Mouse (Mus musculus) forebrain, embryonic 15.5 days (tissue): Measurements from ENCODE around the gene Slc44a2. TPM values are rescaled to one million over a fixed set of nuclear protein-coding genes. Genes with fewer than 3 reads are reported as not detected.

Experiments
- ATAC-seq: fragments of 200-750 bp; cut with Nextera tagmentation; replicated peaks from 2 replicates; pipeline ENCODE4 v1.8.0; 2017; ENCODE audit warnings: mild to moderate bottlenecking, moderate TSS enrichment, moderate library complexity
- H3K27ac ChIP-seq: fragments of 300-500 bp; sonication (generic); replicated peaks from 2 replicates; pipeline ENCODE4 v1.5.1; 2015; ENCODE audit warnings: mild to moderate bottlenecking, inconsistent platforms
- H3K27me3 ChIP-seq: fragments of 300-500 bp; sonication (generic); 2 replicates; pipeline ENCODE4 v1.6.1; 2015; ENCODE audit warnings: inconsistent platforms
- H3K36me3 ChIP-seq: fragments of 300-500 bp; sonication (generic); 2 replicates; pipeline ENCODE4 v1.6.1; 2015; ENCODE audit warnings: mild to moderate bottlenecking, inconsistent platforms
- H3K4me1 ChIP-seq: fragments of 300-500 bp; sonication (generic); 2 replicates; pipeline ENCODE4 v1.6.1; 2015; ENCODE audit warnings: inconsistent platforms
- H3K4me2 ChIP-seq: fragments of 300-500 bp; sonication (generic); replicated peaks from 2 replicates; pipeline ENCODE4 v1.6.1; 2015; ENCODE audit warnings: mild to moderate bottlenecking, inconsistent platforms
- H3K4me3 ChIP-seq: fragments of 300-500 bp; sonication (generic); 2 replicates; pipeline ENCODE4 v1.5.1; 2015; ENCODE audit warnings: mild to moderate bottlenecking, inconsistent platforms
- H3K9ac ChIP-seq: fragments of 300-500 bp; sonication (generic); replicated peaks from 2 replicates; pipeline ENCODE4 v1.6.1; 2015; ENCODE audit warnings: mild to moderate bottlenecking, inconsistent platforms
- H3K9me3 ChIP-seq: fragments of 300-500 bp; sonication (generic); 2 replicates; pipeline ENCODE4 v1.6.1; 2016; ENCODE audit warnings: inconsistent platforms
- WGBS: fragments of 180-500 bp; shearing (Covaris S2); methylation state at CpG from one replicate; pipeline ENCODE4 v1.1.7; 2015; ENCODE audit warnings: mixed read lengths; 5-methylcytosine and 5-hydroxymethylcytosine counted together
- polyA plus RNA-seq: library from polyadenylated mRNA; unstranded; fragments of >200 nt; fragmentation: Nextera tagmentation; extraction: Ambion mirVana; gene quantifications from 2 replicates; pipeline ENCODE4 v1.2.1, GENCODE M21; 2015

Slc44a2 gene
- polyA plus RNA-seq, 1 experiment from 2014 or later: 77.4 TPM

- Histone ChIP-seq H3K9me3 (no peaks in the 10 kb centered on the region), H3K36me3 (no peaks in the 10 kb centered on the region), H3K27ac (no peak overlapping the region), H3K4me3 (no peak overlapping the region), H3K4me1 (peaks cover 6% of the 10 kb centered on the region; the same call in 1 of the 2 replicates), H3K9ac (no peak overlapping the region), H3K27me3 (no peaks in the 10 kb centered on the region), H3K4me2 (no peak overlapping the region)
- whole genome bisulfite sequencing: 83% methylated on average over 3 of the region's 3 CpGs
- no peak for ATAC-seq
These were observed 7.1 kb downstream of the Slc44a2 start for GRCm38 (mm10) chr9:21327569-21327968.

GRCm38 (mm10) chr9:21328041-21328440, 7.5 kb downstream of the Slc44a2 start:
- H3K9ac ChIP-seq: no peak overlapping the region
- no peak overlapping the region for H3K4me3 ChIP-seq
- no peak for ATAC-seq
- no peak overlapping the region for H3K27ac ChIP-seq
- no peaks in the 10 kb centered on the region for H3K27me3 ChIP-seq
- 81% methylated on average over 3 of the region's 3 CpGs for WGBS
- no peak overlapping the region for H3K4me2 ChIP-seq
- H3K36me3 ChIP-seq: no peaks in the 10 kb centered on the region
- no peaks in the 10 kb centered on the region for H3K9me3 ChIP-seq
- peaks cover 10% of the 10 kb centered on the region; the same call in 1 of the 2 replicates for H3K4me1 ChIP-seq

DNA sequence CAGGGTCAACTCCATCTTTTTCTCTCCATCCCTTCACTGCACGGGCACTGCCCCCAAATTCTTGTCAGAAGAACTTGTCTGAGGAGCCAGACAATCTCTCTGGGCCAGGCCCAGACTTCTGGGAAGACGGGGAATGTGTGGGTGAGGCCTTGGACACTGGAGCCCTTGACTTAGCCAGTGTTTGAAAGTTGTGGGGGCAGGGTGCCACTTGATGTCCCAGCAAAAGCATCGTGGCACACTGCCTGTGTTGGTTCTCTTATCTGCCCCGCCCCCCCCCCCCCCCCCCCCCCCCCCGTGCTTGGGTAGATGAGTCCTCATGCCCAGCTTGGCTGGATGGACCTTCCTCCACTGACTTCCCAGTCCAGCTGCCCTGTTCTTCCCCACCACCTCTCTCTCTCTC, 8.5 kb downstream of the Slc44a2 start:
- Histone ChIP-seq H3K36me3 (no peaks in the 10 kb centered on the region), H3K4me2 (no peak overlapping the region), H3K27ac (no peak overlapping the region), H3K4me3 (no peak overlapping the region), H3K9me3 (no peaks in the 10 kb centered on the region), H3K27me3 (no peaks in the 10 kb centered on the region), H3K9ac (no peak overlapping the region), H3K4me1 (peaks cover 10% of the 10 kb centered on the region; the same call in 1 of the 2 replicates)
- WGBS: 84% methylated on average over 3 of the region's 5 CpGs
- no peak for ATAC-seq

- no peak overlapping the region for H3K4me3 ChIP-seq
- no peak overlapping the region for H3K9ac ChIP-seq
- no peak overlapping the region for H3K4me2 ChIP-seq
- no peaks in the 10 kb centered on the region for H3K9me3 ChIP-seq
- 94% methylated on average over 10 of the region's 10 CpGs for WGBS
- no peaks in the 10 kb centered on the region for H3K36me3 ChIP-seq
- no peak overlapping the region for H3K27ac ChIP-seq
- peaks cover 10% of the 10 kb centered on the region; the same call in 1 of the 2 replicates for H3K4me1 ChIP-seq
- ATAC-seq: no peak
- H3K27me3 ChIP-seq: no peaks in the 10 kb centered on the region
These were observed 9.3 kb downstream of the Slc44a2 start for GRCm38 (mm10) chr9:21329699-21330289.

- Histone ChIP-seq H3K27me3 (no peaks in the 10 kb centered on the region), H3K27ac (no peak overlapping the region), H3K4me2 (no peak overlapping the region), H3K36me3 (no peaks in the 10 kb centered on the region), H3K9me3 (no peaks in the 10 kb centered on the region), H3K4me3 (no peak overlapping the region), H3K4me1 (peaks cover 10% of the 10 kb centered on the region; the same call in 1 of the 2 replicates), H3K9ac (no peak overlapping the region)
- 87% methylated on average over 12 of the region's 12 CpGs for WGBS
- no peak for ATAC-seq
These were observed 11.1 kb downstream of the Slc44a2 start for GRCm38 (mm10) chr9:21331365-21332140.

DNA sequence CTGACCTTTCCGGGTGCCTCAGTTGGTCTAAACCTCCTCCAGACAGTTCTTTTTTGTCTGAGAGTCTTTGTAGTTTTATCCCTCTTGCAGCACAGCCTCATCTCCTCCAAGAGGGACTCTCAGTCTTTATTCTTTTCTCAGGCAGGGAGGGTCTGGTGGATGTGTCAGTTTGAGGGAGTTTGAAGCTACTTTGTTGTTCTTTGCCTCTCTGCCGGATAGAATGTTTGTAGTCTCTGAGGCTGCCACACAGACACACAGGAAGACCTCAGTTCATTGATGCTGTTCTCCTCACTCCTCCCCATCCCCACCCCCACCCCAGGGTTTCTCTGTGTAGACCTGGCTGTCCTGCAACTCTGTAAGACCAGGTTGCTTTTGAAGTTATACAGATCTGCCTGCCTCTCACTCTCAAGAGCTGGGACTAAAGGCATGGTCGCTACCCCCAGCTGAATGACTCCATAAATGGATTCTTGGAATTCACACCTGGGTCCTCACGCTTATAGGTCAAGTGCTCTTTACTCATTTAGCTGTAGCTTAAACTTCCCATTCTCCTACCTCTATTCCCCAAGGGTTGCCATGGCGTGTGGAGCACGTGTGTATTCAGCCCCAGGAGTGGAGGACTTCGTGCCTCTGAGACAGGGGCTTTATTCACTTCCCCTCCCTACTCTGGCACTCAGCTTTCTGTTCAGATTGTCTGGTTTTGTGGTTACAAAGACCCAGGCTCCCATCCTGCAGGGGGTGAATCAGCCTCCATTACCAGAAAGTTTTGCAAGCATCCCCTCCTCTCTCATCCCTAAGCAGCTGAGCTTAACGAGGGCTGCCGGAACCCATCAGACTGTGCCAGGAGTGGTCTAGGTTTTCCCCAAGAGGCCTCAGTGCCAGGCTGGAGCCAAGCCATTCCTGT, 11.9 kb downstream of the Slc44a2 start:
- Histone ChIP-seq H3K9me3 (no peaks in the 10 kb centered on the region), H3K4me3 (no peak overlapping the region), H3K27me3 (no peaks in the 10 kb centered on the region), H3K4me2 (no peak overlapping the region), H3K36me3 (no peaks in the 10 kb centered on the region), H3K4me1 (peaks cover 10% of the 10 kb centered on the region; the same call in 1 of the 2 replicates), H3K9ac (no peak overlapping the region), H3K27ac (0 out of 2 replicates have a peak overlapping the region, but pooled peaks have one; percentile 23)
- 22% methylated on average over 9 of the region's 9 CpGs for WGBS
- no peak for ATAC-seq

- Histone ChIP-seq H3K27ac (no peak overlapping the region), H3K4me2 (no peak overlapping the region), H3K36me3 (no peaks in the 10 kb centered on the region), H3K4me3 (no peak overlapping the region), H3K27me3 (no peaks in the 10 kb centered on the region), H3K4me1 (peaks cover 10% of the 10 kb centered on the region; the same call in 1 of the 2 replicates), H3K9ac (no peak overlapping the region), H3K9me3 (no peaks in the 10 kb centered on the region)
- no peak for ATAC-seq
- WGBS: 95% methylated on average over 1 of the region's 1 CpGs
These were observed 13.0 kb downstream of the Slc44a2 start for GRCm38 (mm10) chr9:21333523-21333922.

GRCm38 (mm10) chr9:21334747-21335146, 14.2 kb downstream of the Slc44a2 start:
- no peak for ATAC-seq
- H3K9ac ChIP-seq: no peak overlapping the region
- H3K27me3 ChIP-seq: no peaks in the 10 kb centered on the region
- no peaks in the 10 kb centered on the region for H3K9me3 ChIP-seq
- no peak overlapping the region for H3K4me3 ChIP-seq
- no peaks in the 10 kb centered on the region for H3K36me3 ChIP-seq
- no peak overlapping the region for H3K4me2 ChIP-seq
- H3K4me1 ChIP-seq: peaks cover 10% of the 10 kb centered on the region; the same call in 1 of the 2 replicates
- no peak overlapping the region for H3K27ac ChIP-seq

GRCm38 (mm10) chr9:21335391-21335790, 14.9 kb downstream of the Slc44a2 start:
- no peak for ATAC-seq

GRCm38 (mm10) chr9:21336491-21336890, 16.0 kb downstream of the Slc44a2 start:
- Histone ChIP-seq H3K9ac (no peak overlapping the region), H3K27me3 (no peaks in the 10 kb centered on the region), H3K4me2 (no peak overlapping the region), H3K36me3 (no peaks in the 10 kb centered on the region), H3K9me3 (no peaks in the 10 kb centered on the region), H3K4me1 (peaks cover 10% of the 10 kb centered on the region; the same call in 1 of the 2 replicates), H3K4me3 (no peak overlapping the region), H3K27ac (no peak overlapping the region)
- WGBS: 78% methylated on average over 8 of the region's 8 CpGs
- no peak for ATAC-seq

More at GRCm38 (mm10) chr9:21335391-21335790, 14.9 kb downstream of the Slc44a2 start:
- H3K4me1 ChIP-seq: peaks cover 10% of the 10 kb centered on the region; the same call in 1 of the 2 replicates
- H3K4me3 ChIP-seq: no peak overlapping the region
- no peak overlapping the region for H3K27ac ChIP-seq
- H3K9ac ChIP-seq: no peak overlapping the region
- WGBS: 85% methylated on average over 4 of the region's 4 CpGs
- H3K9me3 ChIP-seq: no peaks in the 10 kb centered on the region
- no peaks in the 10 kb centered on the region for H3K27me3 ChIP-seq
- no peak overlapping the region for H3K4me2 ChIP-seq
- H3K36me3 ChIP-seq: no peaks in the 10 kb centered on the region

DNA sequence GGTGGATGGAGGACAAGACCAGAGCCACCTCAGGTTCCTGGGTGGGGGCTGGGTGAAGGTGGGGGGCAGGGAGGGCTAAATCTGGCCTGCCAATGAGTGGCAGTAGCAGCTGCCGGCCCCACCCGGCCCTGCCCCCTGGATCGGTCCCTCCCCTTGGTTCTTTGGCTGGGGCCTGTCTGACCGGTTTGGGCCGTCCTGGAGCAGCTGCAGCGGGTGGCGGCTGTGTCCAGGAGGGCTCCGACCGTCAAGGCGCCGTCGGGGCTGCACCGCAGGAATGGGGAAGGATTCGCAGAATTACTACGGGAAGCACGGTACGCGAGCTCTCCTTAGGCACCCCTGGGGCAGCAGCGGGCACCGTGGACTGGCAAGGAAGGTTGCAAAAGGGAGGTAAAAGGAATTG, 17.2 kb downstream of the Slc44a2 start:
- Histone ChIP-seq H3K4me3 (no peak overlapping the region), H3K4me1 (peaks cover 4% of the 10 kb centered on the region; the same call in 1 of the 2 replicates), H3K9me3 (no peaks in the 10 kb centered on the region), H3K27me3 (no peaks in the 10 kb centered on the region), H3K27ac (no peak overlapping the region), H3K36me3 (peaks cover 10% of the 10 kb centered on the region), H3K4me2 (no peak overlapping the region), H3K9ac (no peak overlapping the region)
- 20% methylated on average over 20 of the region's 20 CpGs for WGBS
- no peak for ATAC-seq

- Histone ChIP-seq H3K27me3 (no peaks in the 10 kb centered on the region), H3K4me2 (no peak overlapping the region), H3K4me1 (no peaks in the 10 kb centered on the region), H3K36me3 (peaks cover 23% of the 10 kb centered on the region), H3K4me3 (no peak overlapping the region), H3K9ac (no peak overlapping the region), H3K9me3 (no peaks in the 10 kb centered on the region), H3K27ac (no peak overlapping the region)
- no peak for ATAC-seq
- WGBS: 90% methylated on average over 4 of the region's 4 CpGs
These were observed 19.9 kb downstream of the Slc44a2 start for GRCm38 (mm10) chr9:21340411-21340810.
